Mouse (Mus musculus): ENCODE data around the gene Car3.

- TF ChIP-seq GATA1 (IDR thresholded peaks at IDR 0.05; ENCODE audit: borderline replicate concordance, low read length) (no peak), FLI1 (IDR thresholded peaks at IDR 0.05; ENCODE audit: low read length) (no peak)
These were observed 16.0 kb downstream of the Car3 start for GRCm38 (mm10) chr3:14879293-14879692.
